In genomic region chr6:86884746-86885145, GRCm38 (mm10) we compare ENCODE assay signal across 20 mouse cellular contexts. TPM values are rescaled to one million over a fixed set of nuclear protein-coding genes. Genes with fewer than 3 reads are reported as not detected.
DNase-seq lines count a peak whose midpoint lies in the region; ATAC-seq and TF ChIP-seq lines count a peak whose summit lies in the region.
"Had no signal": no experiment of that assay in that cellular context is flagged by ENCODE, and none has a peak within 500 bp of the region (broad histone marks: within the 10 kb centered on the region; RNA-seq: fewer than 3 reads in every experiment).

No protein-coding gene starts in this region.

- peaks cover 6% of the 10 kb centered on the region; the same call in 1 of the 2 replicates for H3K36me3 ChIP-seq in liver, embryonic 12.5 days
- no peaks in the 10 kb centered on the region for H3K36me3 ChIP-seq in intestine, embryonic 15.5 days

- peak overlapping the region; percentile 37; the same call in 1 of the 2 replicates for H3K27ac ChIP-seq in layer of hippocampus, adult 2 months
- H3K27ac ChIP-seq in liver, embryonic 12.5 days: peak overlapping the region; percentile 83
- H3K27ac ChIP-seq in intestine, embryonic 15.5 days: no peak overlapping the region
- H3K27ac ChIP-seq: hindbrain, postnatal 0 days; macrophage; neural tube, embryonic 13.5 days had no signal

- peaks cover 50% of the 10 kb centered on the region for H3K4me1 ChIP-seq in liver, embryonic 12.5 days
- H3K4me1 ChIP-seq in intestine, embryonic 15.5 days (replicated peaks): no peaks in the 10 kb centered on the region; the same call in 1 of the 2 replicates

- peak overlapping the region; percentile 54 for H3K9ac ChIP-seq in liver, embryonic 12.5 days
- H3K9ac ChIP-seq in intestine, embryonic 15.5 days: no peak overlapping the region
- H3K9ac ChIP-seq: heart, embryonic 15.5 days; lung, embryonic 14.5 days; neural tube, embryonic 13.5 days had no signal

- no peaks in the 10 kb centered on the region for H3K27me3 ChIP-seq in liver, embryonic 12.5 days (replicated peaks)
- H3K27me3 ChIP-seq in intestine, embryonic 15.5 days (replicated peaks): no peaks in the 10 kb centered on the region
- H3K27me3 ChIP-seq: heart, embryonic 15.5 days; neural tube, embryonic 13.5 days had no signal

- 21% methylated on average over 6 of the region's 6 CpGs for WGBS in liver, embryonic 12.5 days (ENCODE audit: insufficient replicate concordance)
- 78% methylated on average over 6 of the region's 6 CpGs for WGBS in intestine, embryonic 15.5 days

- no peak overlapping the region for H3K4me3 ChIP-seq in layer of hippocampus, adult 2 months
- peak overlapping the region; percentile 21; the same call in 1 of the 2 replicates for H3K4me3 ChIP-seq in liver, embryonic 12.5 days
- no peak overlapping the region for H3K4me3 ChIP-seq in intestine, embryonic 15.5 days (replicated peaks)
- H3K4me3 ChIP-seq: heart, embryonic 15.5 days; neural tube, embryonic 13.5 days had no signal

- H3K9me3 ChIP-seq in liver, embryonic 12.5 days (replicated peaks): no peaks in the 10 kb centered on the region
- H3K9me3 ChIP-seq in intestine, embryonic 15.5 days: no peaks in the 10 kb centered on the region
- H3K9me3 ChIP-seq: heart, embryonic 15.5 days; neural tube, embryonic 13.5 days had no signal

- peak; percentile 87 for ATAC-seq in liver, embryonic 12.5 days
- peak; percentile 83 for ATAC-seq in megakaryocyte-erythroid progenitor cell, adult 5-6 weeks (replicated peaks; ENCODE audit: low FRiP score, low TSS enrichment, poor library complexity, severe bottlenecking)
- ATAC-seq in intestine, embryonic 15.5 days: no peak
- ATAC-seq: forebrain, embryonic 16.5 days; hindbrain, postnatal 0 days had no signal

- H3K4me2 ChIP-seq in liver, embryonic 12.5 days: peak overlapping the region; percentile 54
- H3K4me2 ChIP-seq in intestine, embryonic 15.5 days (replicated peaks): no peak overlapping the region
- H3K4me2 ChIP-seq: heart, embryonic 15.5 days; lung, embryonic 14.5 days; neural tube, embryonic 13.5 days had no signal

- DNase-seq in layer of hippocampus, adult 2 months (ENCODE audit: low spot score in 2 of 2): no peak
- DNase-seq in layer of hippocampus, postnatal 14 days (ENCODE audit: low spot score in 2 of 2): no peak
- DNase-seq in c-Kit-positive CD71-positive TER-119-positive erythroid progenitor cells, embryonic 14.5 days (ENCODE audit: low spot score): peak; percentile 48
- DNase-seq in kidney, postnatal 25 days: no peak
- no peak for DNase-seq in kidney, adult 9 months
- DNase-seq: cerebellum, adult 9-10 months; kidney, adult 11 months; kidney, postnatal 10 days; lung, embryonic 14.5 days; midbrain, embryonic 14.5 days; spleen, adult 18-20 months; thymus, postnatal 25 days had no signal

- no peak for TF ChIP-seq CTCF in layer of hippocampus, adult 2 months (conservative IDR thresholded peaks at IDR 0.05)

RNA-seq across cellular contexts. Expression of gene Aak1, which starts 35.4 kb away (rescaled TPM):
- total RNA-seq in layer of hippocampus, adult 2 months (2021): 100 to 1,000 TPM; 445 to 462 TPM
- 100 to 1,000 TPM; 404 to 410 TPM for total RNA-seq in layer of hippocampus, postnatal 14 days (2021)
- polyA plus RNA-seq in liver, embryonic 12.5 days (2016; fragmentation: Nextera tagmentation; extraction: Ambion mirVana): 5.8 and 9.2 TPM in 2 replicates
- total RNA-seq in megakaryocyte-erythroid progenitor cell, adult 5-6 weeks (2014; fragmentation: Nextera tagmentation): 23.7 and 33.3 TPM in 2 replicates
- 7.0 and 7.9 TPM in 2 replicates for total RNA-seq in megakaryocyte-erythroid progenitor cell, adult 5-6 weeks (2017)
- 13.7 and 14.8 TPM in 2 replicates for polyA plus RNA-seq in intestine, embryonic 15.5 days (2015; fragmentation: Nextera tagmentation; extraction: Ambion mirVana)

Comparison
In these comparisons a context has a peak if more than half of its experiments do, and no peak if none do; other contexts are left out.
1. RNA of gene Aak1, which starts 35.4 kb away (total RNA-seq): 445 to 462 TPM in layer of hippocampus, adult 2 months and 404 to 410 TPM in layer of hippocampus, postnatal 14 days; 7.0 to 33.3 TPM in megakaryocyte-erythroid progenitor cell, adult 5-6 weeks; every median in the first group is over 10 times any median in the second.